Mouse (Mus musculus) brain, embryonic 18.5 days (tissue): ENCODE results near the gene Ros1.

Experiments used
- DNase-seq: peaks from one replicate; pipeline ENCODE4 v3.0.0-alpha.2; 2012; ENCODE audit warnings: low read depth, low spot score

Ros1 gene

DNA sequence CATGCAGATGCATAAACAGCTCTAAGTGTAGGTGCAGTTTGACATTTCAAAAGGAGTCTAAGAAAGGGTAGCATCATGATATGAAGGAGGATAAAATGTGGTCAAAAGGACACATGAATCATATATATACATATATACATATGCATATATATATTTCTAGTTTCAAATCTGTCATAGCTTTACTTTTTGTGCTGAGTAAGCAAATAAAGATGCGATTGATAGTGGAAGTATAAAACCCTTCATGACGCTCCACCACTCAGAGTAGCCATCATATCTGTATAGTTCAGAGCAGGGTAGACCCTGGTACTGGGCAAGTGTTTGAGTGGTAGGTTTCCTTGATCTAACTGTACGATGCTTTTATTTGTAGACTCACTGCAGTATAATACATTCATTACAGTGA is 35.3 kb downstream of the Ros1 start:
- no peak for DNase-seq

- DNase-seq = no peak
These were observed 61.5 kb downstream of the Ros1 start for GRCm38 (mm10) chr10:52133354-52134074.

DNA sequence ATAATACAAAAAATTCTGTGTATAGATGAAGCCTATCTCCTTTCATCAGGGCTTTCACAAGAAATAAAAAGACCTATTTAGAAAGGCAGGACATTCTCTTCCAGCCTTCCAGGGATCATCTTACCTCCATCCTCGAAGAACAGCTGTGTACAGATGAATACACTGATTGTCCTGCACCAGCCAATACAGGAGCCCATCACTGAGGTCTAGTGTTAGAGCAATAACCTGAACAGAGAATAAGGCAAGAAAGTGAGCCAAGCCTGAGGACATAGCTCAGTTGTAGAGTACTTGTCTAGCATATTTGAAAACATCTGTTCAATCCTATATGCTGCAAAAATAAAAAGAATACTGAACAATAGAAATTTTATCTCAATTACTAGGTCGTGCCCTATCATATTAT is 64.3 kb downstream of the Ros1 start:
- DNase-seq = no peak

DNA sequence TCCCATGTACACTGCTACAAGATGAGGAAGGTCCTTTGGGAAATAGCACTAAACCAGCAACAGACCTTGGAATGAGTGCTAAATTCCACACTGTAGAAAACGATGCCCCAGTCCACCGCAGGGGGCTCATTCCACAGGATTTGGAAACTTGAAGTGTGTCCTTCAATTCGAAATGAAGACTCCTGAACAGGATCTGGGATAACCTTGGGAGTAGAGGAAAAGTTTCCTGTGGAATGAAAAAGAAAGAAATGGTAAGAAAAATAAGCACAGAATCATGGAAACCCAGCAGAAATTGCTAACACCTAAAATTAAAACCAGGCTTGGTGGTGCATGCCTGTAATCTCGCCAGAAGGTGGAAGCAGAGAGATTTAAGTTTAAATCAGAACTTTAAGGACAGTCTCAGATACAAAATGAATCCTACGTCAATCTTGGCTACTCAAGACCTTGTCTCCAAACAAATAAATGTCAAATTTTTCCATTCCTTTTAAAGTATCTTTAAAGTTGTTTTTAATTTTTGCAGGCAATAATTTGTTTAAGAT is 66.1 kb downstream of the Ros1 start:
- DNase-seq = no peak

- peak; percentile 16 for DNase-seq
These were observed 88.8 kb downstream of the Ros1 start for GRCm38 (mm10) chr10:52106164-52106757.

DNA sequence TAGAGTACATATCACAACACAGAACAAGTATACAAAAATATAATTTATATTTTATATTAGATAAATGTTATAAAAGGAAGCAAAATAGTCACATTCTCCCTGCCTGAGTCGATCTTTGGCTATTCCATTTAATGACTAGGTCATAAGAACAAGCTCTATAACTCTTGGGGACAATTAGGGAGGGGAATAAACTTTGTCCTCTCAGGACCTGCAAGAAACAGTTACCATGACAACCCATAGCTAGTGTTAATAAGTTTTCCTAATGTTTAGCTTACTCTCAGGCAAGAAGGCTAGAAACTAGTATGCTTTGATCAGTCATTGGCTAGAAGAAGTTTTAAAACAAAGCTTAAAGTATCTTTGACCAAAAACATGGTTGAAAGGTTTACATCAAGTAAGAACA is 93.8 kb downstream of the Ros1 start:
- no peak for DNase-seq

GRCm38 (mm10) chr10:52092181-52092580 is 102.9 kb downstream of the Ros1 start:
- DNase-seq = no peak

DNA sequence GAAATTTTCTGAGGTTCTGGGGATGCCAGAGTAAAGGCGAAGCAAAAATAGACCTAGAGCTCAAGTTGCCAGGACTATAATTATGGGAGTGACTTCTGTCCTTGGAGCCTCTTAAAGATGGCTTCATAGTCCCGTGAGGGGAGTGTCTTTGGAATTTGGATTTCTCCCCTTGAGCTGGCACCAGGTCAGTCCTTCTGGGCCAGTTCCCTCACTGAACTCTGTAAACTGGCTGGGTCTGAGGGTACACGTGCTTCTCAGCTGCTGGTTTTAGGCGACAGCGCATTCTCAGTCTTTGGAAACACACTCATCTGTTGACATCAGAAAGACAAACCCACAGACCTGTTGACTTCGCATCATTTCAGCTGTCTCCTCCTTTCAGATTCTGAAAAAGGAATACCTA is 108.4 kb downstream of the Ros1 start:
- DNase-seq = no peak

DNA sequence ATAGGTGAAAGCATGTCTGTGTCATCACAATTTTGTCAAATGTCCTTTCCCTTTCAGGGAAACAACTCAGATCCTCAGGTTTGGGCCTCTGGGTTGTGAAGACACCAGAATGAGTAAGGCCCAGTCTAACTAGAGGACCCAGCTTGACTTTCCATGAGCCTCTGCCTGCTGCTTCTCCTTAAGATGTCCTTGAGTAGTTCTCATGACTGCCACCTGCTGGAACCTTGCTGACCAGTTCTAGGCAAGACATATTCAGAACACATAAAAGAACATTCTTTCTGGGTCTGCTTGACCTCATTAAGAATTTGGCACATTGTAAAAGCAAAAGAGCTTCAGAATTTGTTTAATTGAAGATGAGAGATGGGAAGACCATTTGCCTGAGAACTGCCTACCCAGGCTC is 122.6 kb downstream of the Ros1 start:
- DNase-seq = peak; percentile 2

DNA sequence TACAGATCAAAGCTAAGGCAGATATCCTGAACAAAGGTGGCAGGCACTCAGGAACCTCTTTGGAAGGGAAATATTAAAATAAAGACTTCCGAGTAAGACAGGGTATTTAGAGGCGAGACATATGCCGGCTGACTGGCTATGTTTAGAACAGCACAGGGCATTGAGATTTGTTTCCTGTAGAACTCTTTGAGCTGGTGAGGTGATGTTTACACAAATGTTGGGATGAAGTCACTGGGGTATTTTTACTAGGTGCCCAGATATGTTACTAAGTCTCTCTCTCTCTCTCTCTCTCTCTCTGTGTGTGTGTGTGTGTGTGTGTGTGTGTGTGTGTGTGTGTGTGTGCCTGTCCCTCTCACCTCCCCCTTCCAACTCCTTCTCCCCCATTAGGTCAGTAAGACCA is 146.8 kb downstream of the Ros1 start:
- DNase-seq = no peak

DNA sequence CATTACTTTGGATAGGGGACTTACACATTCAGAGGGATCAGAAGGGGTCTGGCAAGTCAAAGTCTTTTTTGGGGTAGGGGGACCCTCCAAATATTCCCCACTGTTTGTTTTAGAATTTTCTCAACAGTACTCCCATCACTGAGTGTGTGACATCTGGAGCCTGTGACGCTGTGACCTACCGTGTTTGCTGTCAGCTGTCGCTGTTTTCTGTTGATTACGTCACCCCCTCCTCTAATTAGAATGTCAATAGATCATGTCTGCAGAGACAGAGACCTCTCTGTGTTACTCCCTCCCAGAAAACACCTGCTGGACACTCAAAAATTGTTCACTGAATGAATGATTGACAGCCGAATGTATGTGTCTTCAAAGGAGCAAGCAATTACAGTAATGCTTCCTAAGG is 152.0 kb downstream of the Ros1 start:
- DNase-seq = no peak

DNA sequence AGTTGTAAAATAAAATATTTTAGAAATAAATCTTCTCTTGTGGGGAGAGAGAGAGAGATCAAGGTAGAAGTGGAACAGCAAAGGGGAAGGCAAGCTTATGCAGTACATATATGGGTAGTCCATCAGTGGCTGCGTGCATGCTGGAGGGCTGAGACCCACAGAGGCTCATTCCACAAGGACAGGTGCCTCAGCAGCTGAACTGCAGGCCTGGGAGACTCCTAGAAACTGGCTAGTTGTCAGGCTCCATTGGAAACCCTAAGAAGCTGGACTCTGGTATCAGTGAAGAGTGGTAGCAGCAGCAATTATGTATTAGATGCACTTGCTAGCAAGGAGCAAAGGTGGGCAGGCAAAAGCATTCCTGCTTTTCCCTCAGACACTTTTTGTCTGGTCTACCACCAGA is 155.7 kb downstream of the Ros1 start:
- no peak for DNase-seq

- DNase-seq = no peak
These were observed 161.3 kb downstream of the Ros1 start for GRCm38 (mm10) chr10:52033729-52034128.

- no peak for DNase-seq
These were observed 165.5 kb downstream of the Ros1 start for GRCm38 (mm10) chr10:52029421-52030080.

DNA sequence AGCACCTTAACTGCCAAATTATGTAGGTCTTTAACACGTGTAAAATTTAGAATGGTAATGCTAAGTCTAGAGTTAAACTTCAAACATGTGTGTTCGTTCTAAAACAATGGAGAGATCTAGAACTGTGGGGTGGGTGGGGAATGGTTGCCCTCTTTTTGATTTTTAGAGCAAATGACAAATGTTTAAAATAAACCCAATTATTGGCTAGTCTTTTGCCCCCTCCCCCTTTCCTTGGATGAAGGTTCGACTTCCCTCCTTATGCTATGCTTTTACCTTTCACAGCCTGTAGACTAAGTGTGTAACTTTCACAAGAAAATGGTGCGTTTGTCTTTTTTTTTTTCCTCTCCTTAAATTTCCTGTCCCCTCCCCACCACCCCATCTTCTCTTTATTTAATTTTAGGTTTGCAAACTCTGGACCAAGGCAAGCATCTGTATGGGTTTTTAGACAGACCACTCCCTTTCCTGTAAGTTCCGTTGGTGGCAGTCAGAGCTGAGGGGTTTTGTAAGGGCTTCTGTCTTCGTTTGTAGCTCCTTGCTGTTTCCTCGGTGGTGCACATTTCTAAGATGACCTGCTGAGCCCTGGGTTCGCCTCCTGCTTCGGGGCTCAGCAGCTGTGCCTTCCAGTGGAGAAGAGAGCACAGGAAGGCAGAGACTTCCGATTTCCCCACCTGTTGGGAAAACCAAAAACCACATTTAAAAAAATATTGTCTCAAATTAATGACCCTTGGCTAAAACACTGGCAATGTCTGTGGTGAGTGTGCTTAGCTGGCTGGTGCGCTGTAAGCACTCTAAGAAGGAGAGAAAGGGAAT is 166.3 kb downstream of the Ros1 start:
- no peak for DNase-seq

DNA sequence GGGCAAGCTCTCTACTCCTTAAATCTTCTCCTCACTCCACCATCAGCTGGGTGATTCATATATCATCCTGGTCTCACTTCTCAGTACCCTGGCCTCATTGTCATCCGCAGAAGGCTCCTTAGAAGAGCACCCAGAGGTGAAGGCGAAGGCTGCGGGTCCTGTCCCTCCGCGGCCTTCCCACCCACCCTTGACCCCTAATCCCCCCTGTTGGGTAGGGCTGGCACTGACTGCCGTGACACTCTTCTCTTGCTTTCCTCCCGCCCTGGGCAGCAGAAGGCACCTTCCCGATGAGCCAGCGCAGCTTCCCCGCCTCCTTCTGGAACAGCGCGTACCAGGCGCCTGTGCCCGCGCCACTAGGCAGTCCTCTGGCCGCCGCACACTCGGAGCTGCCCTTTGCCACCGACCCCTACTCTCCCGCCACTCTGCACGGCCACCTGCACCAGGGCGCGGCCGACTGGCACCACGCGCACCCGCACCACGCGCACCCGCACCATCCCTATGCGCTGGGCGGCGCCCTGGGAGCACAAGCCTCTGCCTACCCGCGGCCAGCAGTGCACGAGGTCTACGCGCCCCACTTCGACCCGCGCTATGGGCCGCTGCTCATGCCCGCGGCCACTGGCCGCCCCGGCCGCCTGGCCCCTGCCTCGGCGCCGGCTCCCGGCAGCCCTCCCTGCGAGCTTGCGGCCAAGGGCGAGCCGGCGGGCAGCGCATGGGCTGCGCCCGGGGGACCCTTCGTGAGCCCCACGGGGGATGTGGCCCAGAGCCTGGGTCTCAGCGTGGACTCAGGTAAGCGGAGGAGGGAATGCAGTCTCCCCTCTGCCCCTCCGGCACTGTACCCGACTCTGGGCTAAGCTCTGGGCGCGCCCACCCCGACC is 167.6 kb downstream of the Ros1 start:
- DNase-seq = no peak

- no peak for DNase-seq
These were observed 169.2 kb downstream of the Ros1 start for GRCm38 (mm10) chr10:52025821-52026220.

DNA sequence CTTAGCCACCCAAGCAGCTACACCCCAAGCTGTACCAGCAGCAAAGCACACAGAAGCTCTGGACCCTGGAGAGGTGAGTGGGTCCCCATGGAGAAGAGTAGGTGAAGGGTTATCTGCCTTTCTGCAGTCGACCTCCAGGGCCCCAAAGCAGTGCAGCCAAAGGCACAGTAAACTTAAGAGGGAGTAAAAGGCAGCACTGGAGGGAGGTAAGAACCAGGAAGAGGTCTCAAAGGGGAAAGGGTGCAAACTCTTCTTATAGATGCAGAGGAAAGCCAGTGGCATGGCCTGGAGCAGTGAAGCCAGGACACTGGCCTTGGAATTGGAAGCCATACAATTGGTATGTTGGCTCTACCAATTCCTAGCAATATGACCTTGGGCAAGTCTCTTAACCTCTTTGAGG is 169.8 kb downstream of the Ros1 start:
- no peak for DNase-seq

DNA sequence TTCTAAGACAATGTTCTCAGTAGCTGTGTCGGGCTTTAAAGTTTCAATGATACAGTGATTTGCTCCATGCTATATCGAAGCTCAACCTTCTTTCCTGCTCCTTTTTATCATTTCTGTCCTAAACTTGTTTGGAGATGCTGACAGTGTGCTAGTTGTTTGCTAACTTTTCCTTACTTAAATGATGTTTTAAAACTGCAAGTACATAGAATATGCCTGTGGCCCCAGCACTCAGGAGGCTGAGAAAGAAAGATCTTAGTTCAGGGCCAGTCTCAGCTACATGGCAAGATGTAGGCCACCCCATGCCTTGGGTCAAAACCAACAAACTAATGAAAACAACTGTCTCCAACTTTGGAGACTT is 171.0 kb downstream of the Ros1 start:
- no peak for DNase-seq

- no peak for DNase-seq
These were observed 171.6 kb downstream of the Ros1 start for GRCm38 (mm10) chr10:52023213-52024052.
